Mouse (Mus musculus) embryonic facial prominence, embryonic 15.5 days (tissue): Measurements from ENCODE around the gene Apela. TPM values are rescaled to one million over a fixed set of nuclear protein-coding genes. Genes with fewer than 3 reads are reported as not detected.

Experiments
- ATAC-seq: fragments of 200-750 bp; cut with Nextera tagmentation; 2 replicates; pipeline ENCODE4 v1.8.0; 2017; ENCODE audit warnings: low read depth, moderate TSS enrichment; ENCODE audit not compliant: insufficient number of reproducible peaks, low FRiP score, low TSS enrichment
- H3K27ac ChIP-seq: fragments of 300-500 bp; sonication (generic); replicated peaks from 2 replicates; pipeline ENCODE4 v1.5.1; 2015; ENCODE audit warnings: mild to moderate bottlenecking, inconsistent platforms
- H3K27me3 ChIP-seq: fragments of 300-500 bp; sonication (generic); 2 replicates; pipeline ENCODE4 v1.6.1; 2015; ENCODE audit warnings: inconsistent platforms
- H3K36me3 ChIP-seq: fragments of 300-500 bp; sonication (generic); 2 replicates; pipeline ENCODE4 v1.6.1; 2015; ENCODE audit warnings: mild to moderate bottlenecking, inconsistent platforms
- H3K4me1 ChIP-seq: fragments of 300-500 bp; sonication (generic); 2 replicates; pipeline ENCODE4 v1.6.1; 2015; ENCODE audit warnings: inconsistent platforms
- H3K4me2 ChIP-seq: fragments of 300-500 bp; sonication (generic); replicated peaks from 2 replicates; pipeline ENCODE4 v1.6.1; 2015; ENCODE audit warnings: mild to moderate bottlenecking, inconsistent platforms
- H3K4me3 ChIP-seq: fragments of 300-500 bp; sonication (generic); replicated peaks from 2 replicates; pipeline ENCODE4 v1.5.1; 2015; ENCODE audit warnings: mild to moderate bottlenecking, inconsistent platforms
- H3K9ac ChIP-seq: fragments of 300-500 bp; sonication (generic); 2 replicates; pipeline ENCODE4 v1.6.1; 2015; ENCODE audit warnings: inconsistent platforms
- H3K9me3 ChIP-seq: fragments of 300-500 bp; sonication (generic); replicated peaks from 2 replicates; pipeline ENCODE4 v1.6.1; 2016; ENCODE audit warnings: inconsistent platforms
- WGBS: fragments of 180-500 bp; shearing (Covaris S2); methylation state at CpG from one replicate; pipeline ENCODE4 v1.1.7; 2015; 5-methylcytosine and 5-hydroxymethylcytosine counted together
- polyA plus RNA-seq: library from polyadenylated mRNA; unstranded; fragments of >200 nt; fragmentation: Nextera tagmentation; extraction: Ambion mirVana; gene quantifications from 2 replicates; pipeline ENCODE4 v1.2.1, GENCODE M21; 2015

Gene Apela
- polyA plus RNA-seq = 4.5 and 5.9 TPM in 2 replicates

DNA sequence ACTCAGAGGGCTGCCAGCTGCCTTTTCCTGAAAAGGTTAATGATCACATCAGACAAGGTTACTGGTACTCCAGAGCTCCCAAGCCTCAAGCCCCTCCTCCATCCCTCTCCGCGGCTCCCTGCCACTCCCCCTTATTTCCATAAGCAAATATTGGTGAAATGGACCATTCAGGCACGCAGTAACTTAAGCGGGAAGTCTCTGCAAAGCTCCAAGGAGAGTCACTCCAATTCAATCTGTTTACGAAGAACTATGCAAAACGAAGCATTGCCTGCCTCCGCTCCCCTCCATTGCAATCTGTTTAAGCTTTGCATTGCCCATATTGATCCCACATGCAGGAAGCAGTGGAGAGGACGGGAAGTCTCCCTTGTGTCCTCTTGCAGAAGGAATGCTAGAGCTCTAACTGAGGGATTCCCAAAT lies at the start of gene Apela:
TSS of gene Apela (minus strand) at position 220 of the 417 bp plus-strand sequence.
- Histone ChIP-seq H3K4me3 (peak within 1 kb of the TSS; percentile 38), H3K27me3 (no peaks in the 10 kb centered on the region), H3K4me1 (peaks cover 3% of the 10 kb centered on the region; the same call in 1 of the 2 replicates), H3K9me3 (no peaks in the 10 kb centered on the region), H3K4me2 (peak within 1 kb of the TSS; percentile 46), H3K36me3 (no peaks in the 10 kb centered on the region), H3K27ac (0 out of 2 replicates have a peak within 1 kb of the TSS, but pooled peaks have one; percentile 39), H3K9ac (no peak within 1 kb of the TSS)
- under 1% methylated on average over 8 of the region's 8 CpGs for WGBS
- ATAC-seq = 0 out of 2 replicates have a peak, but pooled peaks have one; percentile 47

DNA sequence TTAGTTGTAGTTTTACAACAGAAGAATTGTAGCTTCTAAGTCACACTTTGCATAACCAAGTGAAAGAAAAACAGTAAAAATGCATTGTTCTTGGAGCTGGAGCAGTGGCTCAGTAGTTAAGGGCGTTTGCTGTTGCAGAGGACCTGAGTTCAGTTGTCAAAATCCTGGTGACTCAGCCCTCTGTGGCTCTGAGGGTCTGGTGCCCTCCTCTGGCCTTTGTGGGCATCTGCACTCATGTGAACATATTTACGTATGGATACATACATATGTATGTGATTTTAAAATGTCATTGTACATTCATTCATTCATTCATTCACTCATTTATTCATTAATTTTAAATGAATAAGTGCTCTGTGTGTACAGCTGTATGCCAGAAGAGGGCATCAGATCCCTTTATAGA lies 48.5 kb upstream of the Apela start:
- Histone ChIP-seq H3K4me1 (no peaks in the 10 kb centered on the region), H3K4me3 (no peak overlapping the region), H3K27me3 (no peaks in the 10 kb centered on the region), H3K9ac (no peak overlapping the region), H3K36me3 (no peaks in the 10 kb centered on the region), H3K27ac (no peak overlapping the region), H3K9me3 (no peaks in the 10 kb centered on the region), H3K4me2 (no peak overlapping the region)
- 70% methylated on average over 2 of the region's 2 CpGs for WGBS
- ATAC-seq = no peak

DNA sequence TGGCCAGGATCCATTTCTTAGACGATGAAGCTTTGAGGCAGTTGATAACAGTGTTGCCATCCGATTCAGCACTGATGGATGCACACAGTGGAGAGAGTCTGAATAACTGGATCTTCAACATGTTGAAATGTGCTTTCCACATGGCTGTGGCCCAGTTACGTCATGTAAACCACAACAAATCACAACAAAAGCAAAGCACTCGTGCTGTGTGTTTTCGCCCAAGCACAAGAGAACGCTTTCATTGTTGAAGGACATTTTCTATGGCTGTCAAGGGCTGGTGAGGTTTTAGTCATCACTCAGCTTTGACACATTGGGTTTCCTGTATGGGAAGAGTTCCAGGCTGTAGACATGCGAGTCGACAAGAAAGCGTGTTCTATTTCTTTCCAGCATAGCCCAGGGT lies 43.6 kb upstream of the Apela start:
- Histone ChIP-seq H3K9ac (no peak overlapping the region), H3K4me2 (no peak overlapping the region), H3K4me3 (no peak overlapping the region), H3K27ac (no peak overlapping the region), H3K36me3 (no peaks in the 10 kb centered on the region), H3K4me1 (no peaks in the 10 kb centered on the region), H3K27me3 (no peaks in the 10 kb centered on the region), H3K9me3 (no peaks in the 10 kb centered on the region)
- ATAC-seq = no peak
- WGBS = 48% methylated on average over 9 of the region's 9 CpGs

DNA sequence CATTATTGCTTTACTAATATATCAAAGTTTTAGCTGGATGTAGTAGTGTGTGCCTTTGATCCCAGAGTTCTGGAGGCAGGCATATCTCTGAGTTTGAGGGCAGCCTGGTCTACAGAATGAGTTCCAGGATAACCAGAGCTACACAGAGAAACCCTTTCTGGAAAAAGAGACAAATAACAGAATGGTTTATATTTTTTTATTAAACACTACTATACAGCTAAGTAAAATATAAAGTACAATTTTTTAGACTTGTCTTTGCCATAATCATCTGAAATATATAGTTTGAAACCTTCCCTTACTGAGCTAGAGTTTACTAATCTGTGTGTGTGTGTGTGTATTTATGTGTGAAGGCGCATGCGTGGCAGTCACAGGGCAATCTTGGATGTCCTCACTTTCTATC lies 37.6 kb upstream of the Apela start, which contains the start of gene Gm10663:
TSS of gene Gm10663 (plus strand) at position 301 of the 400 bp plus-strand sequence.
- H3K4me3 ChIP-seq = no peak within 1 kb of the TSS
- ATAC-seq = no peak
- H3K27me3 ChIP-seq = no peaks in the 10 kb centered on the region
- 79% methylated on average over 2 of the region's 2 CpGs for WGBS
- H3K27ac ChIP-seq = no peak within 1 kb of the TSS
- H3K36me3 ChIP-seq = no peaks in the 10 kb centered on the region
- H3K9me3 ChIP-seq = no peaks in the 10 kb centered on the region
- no peaks in the 10 kb centered on the region for H3K4me1 ChIP-seq
- H3K9ac ChIP-seq = no peak within 1 kb of the TSS
- no peak within 1 kb of the TSS for H3K4me2 ChIP-seq

DNA sequence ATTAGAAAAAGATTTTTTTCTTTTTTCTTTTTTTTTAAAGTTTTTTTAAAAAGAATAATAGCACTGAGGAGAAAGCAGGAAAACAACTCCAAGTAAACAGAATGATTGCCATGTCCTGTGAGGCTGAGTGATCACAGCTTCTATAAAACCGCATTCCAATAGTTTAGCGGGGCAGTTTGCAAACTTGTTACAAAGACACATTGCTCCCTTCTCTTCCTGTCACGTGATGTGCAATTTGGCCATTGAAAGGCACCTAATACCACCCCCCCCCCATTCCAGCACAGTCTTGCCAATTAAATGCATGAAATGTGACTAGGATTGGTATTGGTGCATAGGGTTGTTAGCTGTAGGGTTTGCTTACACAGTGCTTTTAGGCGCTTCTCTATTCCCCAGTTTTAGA lies 33.9 kb upstream of the Apela start:
- Histone ChIP-seq H3K4me1 (no peaks in the 10 kb centered on the region), H3K9me3 (no peaks in the 10 kb centered on the region), H3K4me3 (no peak overlapping the region), H3K27ac (no peak overlapping the region), H3K27me3 (no peaks in the 10 kb centered on the region), H3K4me2 (no peak overlapping the region), H3K36me3 (no peaks in the 10 kb centered on the region), H3K9ac (no peak overlapping the region)
- WGBS = 77% methylated on average over 4 of the region's 4 CpGs
- ATAC-seq = no peak

DNA sequence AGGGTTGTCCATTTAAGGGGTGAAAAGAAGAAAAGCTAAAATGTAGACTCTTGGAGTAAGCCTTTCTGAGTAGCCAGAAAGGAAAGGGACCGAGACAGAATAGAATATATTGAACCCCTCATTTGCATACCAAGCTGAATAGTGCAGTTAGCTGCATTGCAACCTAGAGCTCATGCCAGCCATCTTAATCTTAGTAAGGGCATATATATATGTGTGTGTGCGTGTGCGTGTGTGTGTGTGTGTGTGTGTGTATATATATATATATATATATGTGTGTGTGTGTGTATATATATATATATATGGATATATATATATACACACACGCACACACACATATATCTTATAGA lies 31.3 kb upstream of the Apela start:
- Histone ChIP-seq H3K9me3 (no peaks in the 10 kb centered on the region), H3K4me3 (no peak overlapping the region), H3K36me3 (no peaks in the 10 kb centered on the region), H3K4me1 (no peaks in the 10 kb centered on the region), H3K27me3 (no peaks in the 10 kb centered on the region), H3K9ac (no peak overlapping the region), H3K4me2 (no peak overlapping the region), H3K27ac (no peak overlapping the region)
- 92% methylated on average over 4 of the region's 4 CpGs for WGBS
- no peak for ATAC-seq

DNA sequence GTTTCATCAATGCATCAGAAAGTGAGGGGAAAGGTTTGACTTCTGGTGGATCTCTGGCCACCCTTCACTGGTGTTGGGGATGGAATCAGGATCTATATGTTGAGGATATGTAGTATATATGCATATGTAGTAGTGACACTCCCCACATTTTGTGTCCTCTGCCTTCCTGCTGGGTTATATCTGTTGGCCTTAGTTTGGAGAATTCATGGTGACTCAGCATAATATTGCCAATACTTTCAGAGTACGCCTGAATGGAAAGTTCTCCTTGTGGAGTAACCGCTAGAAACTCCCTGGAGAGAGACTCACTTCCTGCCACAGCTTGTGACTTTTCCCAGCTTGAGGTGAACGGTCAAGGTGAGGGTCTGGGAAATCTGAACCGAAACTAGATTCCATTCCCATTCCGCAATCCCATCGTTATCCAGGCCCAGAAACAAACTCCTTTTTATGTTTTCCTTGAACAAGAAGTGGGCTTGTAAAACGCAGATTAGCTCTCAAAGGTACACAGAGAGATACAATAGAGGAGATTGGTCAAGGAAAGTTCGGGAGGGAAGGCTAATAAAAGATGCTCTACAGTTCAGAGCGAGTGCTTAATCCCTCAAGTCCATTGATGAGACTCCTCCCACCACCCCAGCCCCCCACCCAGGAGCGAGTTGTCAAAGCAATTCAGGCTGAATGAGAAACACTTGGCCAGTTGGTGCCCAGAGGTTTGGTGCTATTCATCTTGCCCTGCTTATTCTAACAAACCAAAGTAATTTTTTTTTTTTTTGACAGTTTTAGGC lies 30.7 kb upstream of the Apela start:
- Histone ChIP-seq H3K27ac (no peak overlapping the region), H3K4me3 (no peak overlapping the region), H3K9me3 (no peaks in the 10 kb centered on the region), H3K9ac (no peak overlapping the region), H3K36me3 (no peaks in the 10 kb centered on the region), H3K4me1 (no peaks in the 10 kb centered on the region), H3K27me3 (no peaks in the 10 kb centered on the region), H3K4me2 (no peak overlapping the region)
- ATAC-seq = no peak
- WGBS = 48% methylated on average over 10 of the region's 10 CpGs

DNA sequence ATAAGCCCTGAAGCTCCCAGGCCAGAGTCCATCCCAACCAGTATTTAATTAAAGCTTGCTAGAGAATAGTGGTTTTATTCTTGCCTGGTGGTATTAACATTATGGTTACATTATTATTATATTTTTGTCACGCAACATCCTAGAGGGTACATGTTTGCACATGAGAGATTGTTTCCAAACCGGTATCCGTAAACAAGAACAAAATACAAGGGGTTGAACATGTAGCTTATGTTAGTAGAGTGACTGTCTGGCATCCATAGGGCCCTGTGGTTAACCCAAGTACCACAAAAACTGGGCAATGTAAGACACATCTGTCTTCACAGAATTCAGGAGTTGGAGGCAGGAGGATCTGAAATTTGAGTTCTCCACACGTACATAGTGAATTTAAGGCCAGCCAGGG lies 29.9 kb upstream of the Apela start:
- Histone ChIP-seq H3K4me2 (no peak overlapping the region), H3K9me3 (no peaks in the 10 kb centered on the region), H3K4me1 (no peaks in the 10 kb centered on the region), H3K27me3 (no peaks in the 10 kb centered on the region), H3K27ac (no peak overlapping the region), H3K9ac (no peak overlapping the region), H3K4me3 (no peak overlapping the region), H3K36me3 (no peaks in the 10 kb centered on the region)
- 75% methylated on average over 4 of the region's 4 CpGs for WGBS
- ATAC-seq = no peak

DNA sequence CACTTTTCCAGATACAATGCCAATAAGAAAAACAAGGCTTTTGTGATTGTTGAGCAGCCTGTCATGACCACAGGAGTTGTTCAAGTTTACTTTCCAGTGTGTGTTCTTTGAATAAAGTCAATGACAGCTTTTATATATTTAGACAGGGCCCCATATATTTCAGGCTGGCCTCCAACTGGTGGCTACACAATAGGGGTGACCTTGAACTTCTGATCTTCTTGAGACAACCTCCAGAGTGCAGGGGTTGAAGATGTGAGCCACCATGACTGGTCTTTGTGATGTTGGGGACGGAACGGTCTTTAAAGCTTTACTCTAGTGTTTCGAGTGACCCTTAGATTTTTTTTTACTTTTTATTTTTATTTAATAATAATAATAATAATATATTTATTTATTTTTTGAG lies 28.5 kb upstream of the Apela start:
- Histone ChIP-seq H3K4me3 (no peak overlapping the region), H3K27ac (no peak overlapping the region), H3K4me1 (no peaks in the 10 kb centered on the region), H3K27me3 (no peaks in the 10 kb centered on the region), H3K9ac (no peak overlapping the region), H3K36me3 (no peaks in the 10 kb centered on the region), H3K4me2 (no peak overlapping the region), H3K9me3 (no peaks in the 10 kb centered on the region)
- 95% methylated on average over 3 of the region's 3 CpGs for WGBS
- ATAC-seq = no peak

DNA sequence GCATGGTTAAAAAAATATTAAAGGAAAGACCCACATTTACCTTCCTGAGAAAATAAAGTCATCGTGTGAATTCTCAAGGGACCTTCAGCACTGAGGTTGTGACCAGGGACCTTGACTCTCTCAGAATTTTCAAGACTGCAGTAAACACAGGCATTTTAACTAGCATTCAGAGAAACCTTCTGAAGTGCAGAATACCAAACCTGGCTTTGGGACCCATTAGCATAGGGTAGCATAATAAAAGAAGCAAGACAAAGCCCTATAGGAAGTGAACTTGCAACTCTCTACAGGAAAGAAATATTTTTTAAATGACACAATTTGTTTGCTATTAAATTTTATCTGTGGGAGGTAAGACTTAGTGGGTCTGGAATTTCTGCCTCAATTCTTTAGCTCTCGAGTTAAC lies 26.9 kb upstream of the Apela start:
- no peak overlapping the region for H3K9ac ChIP-seq
- ATAC-seq = no peak

DNA sequence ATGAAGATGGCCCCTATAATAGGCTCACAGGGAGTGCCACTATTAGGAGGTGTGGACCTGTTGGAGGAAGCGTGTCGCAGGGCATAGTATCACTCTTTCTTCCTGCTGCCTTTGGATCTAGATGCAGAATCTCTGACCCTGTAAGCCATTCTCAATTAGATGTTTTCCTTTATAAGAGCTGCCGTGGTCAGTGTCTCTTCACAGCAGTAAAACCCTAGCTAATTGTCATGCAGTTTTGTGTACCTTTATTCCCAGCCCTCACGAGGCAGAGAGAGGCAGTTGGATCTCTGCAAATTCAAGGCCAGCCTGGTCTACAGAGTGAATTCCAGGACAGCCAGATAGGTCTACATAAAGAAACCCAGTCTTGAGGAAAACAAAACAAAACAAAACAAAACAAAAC lies 25.1 kb upstream of the Apela start:
- Histone ChIP-seq H3K27ac (no peak overlapping the region), H3K4me1 (no peaks in the 10 kb centered on the region), H3K4me3 (no peak overlapping the region), H3K9me3 (no peaks in the 10 kb centered on the region), H3K36me3 (no peaks in the 10 kb centered on the region), H3K27me3 (no peaks in the 10 kb centered on the region), H3K9ac (no peak overlapping the region), H3K4me2 (no peak overlapping the region)
- ATAC-seq = no peak
- 79% methylated on average over 4 of the region's 4 CpGs for WGBS

More for the DNA sequence above, 26.9 kb upstream of the Apela start:
- Histone ChIP-seq H3K27me3 (no peaks in the 10 kb centered on the region), H3K27ac (no peak overlapping the region), H3K4me1 (no peaks in the 10 kb centered on the region), H3K9me3 (no peaks in the 10 kb centered on the region), H3K4me3 (no peak overlapping the region), H3K36me3 (no peaks in the 10 kb centered on the region), H3K4me2 (no peak overlapping the region)
- 46% methylated on average over 2 of the region's 2 CpGs for WGBS

DNA sequence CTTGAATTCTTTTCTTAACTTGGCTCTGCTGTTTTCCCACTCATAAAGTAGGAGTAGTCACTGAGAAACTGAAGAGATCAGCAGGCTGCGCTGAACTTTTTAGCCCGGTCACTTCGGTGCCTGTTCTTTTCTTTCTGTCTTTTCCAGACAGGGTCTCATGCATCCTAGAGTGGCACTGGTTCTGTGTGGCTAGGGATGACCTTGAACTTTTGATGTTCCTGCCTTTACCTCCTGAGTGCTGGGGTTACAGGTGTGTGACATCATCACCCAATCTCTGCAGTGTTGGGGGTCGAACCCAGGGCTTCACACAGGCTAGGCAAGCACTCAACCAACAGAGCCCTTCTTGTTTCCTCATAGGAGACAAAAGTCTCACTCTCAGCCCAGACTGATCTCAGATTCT lies 19.6 kb upstream of the Apela start:
- Histone ChIP-seq H3K9me3 (no peaks in the 10 kb centered on the region), H3K4me3 (no peak overlapping the region), H3K4me2 (no peak overlapping the region), H3K4me1 (no peaks in the 10 kb centered on the region; the same call in 1 of the 2 replicates), H3K27me3 (no peaks in the 10 kb centered on the region), H3K9ac (no peak overlapping the region), H3K36me3 (no peaks in the 10 kb centered on the region), H3K27ac (no peak overlapping the region)
- 92% methylated on average over 4 of the region's 4 CpGs for WGBS
- no peak for ATAC-seq
